Mouse (Mus musculus) CH12.LX (cell line): ENCODE measurements at regions not wholly inside any gene's neighbourhood (a gene's known extent, or its start where the extent isn't known, plus 50 kb on each side); places are given as distances from the start of the nearest gene placed in this dataset.

Experiments used
- DNase-seq: peaks from one replicate; pipeline ENCODE4 v3.0.0-alpha.2; 2013; ENCODE audit errors: extremely low read depth
- H3K27ac ChIP-seq: 2 replicates; pipeline ENCODE4 v1.5.1; 2012; ENCODE audit warnings: low read depth, mild to moderate bottlenecking, control low read depth, moderate library complexity; ENCODE audit not compliant: insufficient read depth
- H3K27me3 ChIP-seq: replicated peaks from 2 replicates; pipeline ENCODE3; 2012; ENCODE audit warnings: inconsistent platforms
- H3K36me3 ChIP-seq, 2 experiments: replicated peaks in 1 of 2; 2 replicates each; pipeline versions ENCODE3 to v1.6.1; 2012; ENCODE audit warnings: inconsistent platforms in 1 of 2, low read length in 1 of 2, mild to moderate bottlenecking in 1 of 2, mixed read lengths in 1 of 2, moderate library complexity in 1 of 2; ENCODE audit not compliant: control insufficient read depth in 1 of 2, insufficient read depth in 1 of 2
- H3K4me1 ChIP-seq, 2 experiments: 2 replicates each; pipeline ENCODE4 v1.6.1; 2012; ENCODE audit warnings: inconsistent platforms in 1 of 2, moderate library complexity in 1 of 2; ENCODE audit not compliant: insufficient read depth in 2 of 2, control insufficient read depth in 1 of 2
- H3K4me2 ChIP-seq: 2 replicates; pipeline ENCODE4 v1.6.1; 2012; ENCODE audit warnings: low read depth, mild to moderate bottlenecking, control low read depth; ENCODE audit not compliant: poor library complexity, insufficient read depth, severe bottlenecking
- H3K4me3 ChIP-seq, 3 experiments: fragments of 150-350 bp in 1 of 3; sonication (generic) in 1 of 3; replicated peaks in 1 of 3; 2 replicates each; pipeline versions ENCODE3 to v1.5.1; 2011 to 2012; ENCODE audit warnings: low read depth in 2 of 3, low read length in 2 of 3, mild to moderate bottlenecking in 2 of 3, moderate library complexity in 2 of 3, control low read depth in 1 of 3, improper control_type of control experiment in 1 of 3, inconsistent platforms in 1 of 3, mixed read lengths in 1 of 3; ENCODE audit not compliant: poor library complexity in 1 of 3
- H3K79me2 ChIP-seq: replicated peaks from 2 replicates; pipeline ENCODE4 v1.6.1; 2012; ENCODE audit warnings: mild to moderate bottlenecking, moderate library complexity; ENCODE audit not compliant: control insufficient read depth, poor library complexity, insufficient read depth, severe bottlenecking; ENCODE audit errors: extremely low read depth
- H3K9ac ChIP-seq: 2 replicates; pipeline ENCODE4 v1.6.1; 2012; ENCODE audit warnings: low read depth, mild to moderate bottlenecking, control low read depth, moderate library complexity; ENCODE audit not compliant: insufficient read depth
- H3K9me3 ChIP-seq: replicated peaks from 2 replicates; pipeline ENCODE3; 2012; ENCODE audit warnings: low read length, inconsistent platforms, mixed read lengths
- CHD1 ChIP-seq: IDR thresholded peaks from 2 replicates; pipeline ENCODE4 v1.6.1; 2012; ENCODE audit warnings: low read depth, low read length, improper control_type of control experiment, inconsistent platforms
- CHD2 ChIP-seq: IDR thresholded peaks from 2 replicates; pipeline ENCODE4 v1.6.1; 2011; ENCODE audit warnings: low read length, improper control_type of control experiment
- ETS1 ChIP-seq: conservative IDR thresholded peaks from 2 replicates; pipeline ENCODE4 v1.6.1; 2012; ENCODE audit warnings: low read depth, mild to moderate bottlenecking, inconsistent platforms, low read length, improper control_type of control experiment, moderate library complexity
- GABPA ChIP-seq: IDR thresholded peaks from 2 replicates; pipeline ENCODE4 v1.6.1; 2012; ENCODE audit warnings: low read depth, low read length, improper control_type of control experiment, inconsistent platforms; ENCODE audit not compliant: insufficient replicate concordance
- HCFC1 ChIP-seq: IDR thresholded peaks from 2 replicates; pipeline ENCODE4 v1.6.1; 2012; ENCODE audit warnings: low read depth, mild to moderate bottlenecking, inconsistent platforms, low read length, improper control_type of control experiment
- JUN ChIP-seq: IDR thresholded peaks from 2 replicates; pipeline ENCODE4 v1.6.1; 2011; ENCODE audit warnings: low read depth, mild to moderate bottlenecking, low read length, improper control_type of control experiment, moderate library complexity; ENCODE audit not compliant: insufficient read depth
- KAT2A ChIP-seq: IDR thresholded peaks from 2 replicates; pipeline ENCODE4 v1.6.1; 2012; ENCODE audit warnings: low read length, improper control_type of control experiment, inconsistent platforms; ENCODE audit not compliant: insufficient replicate concordance
- MAFK ChIP-seq: IDR thresholded peaks from 2 replicates; pipeline ENCODE4 v1.6.1; 2011; ENCODE audit warnings: low read length, improper control_type of control experiment; ENCODE audit not compliant: insufficient replicate concordance
- MAX ChIP-seq: IDR thresholded peaks from 2 replicates; pipeline ENCODE4 v1.6.1; 2011; ENCODE audit warnings: low read length, improper control_type of control experiment
- MAZ ChIP-seq: IDR thresholded peaks from 2 replicates; pipeline ENCODE4 v1.6.1; 2012; ENCODE audit warnings: low read depth, mild to moderate bottlenecking, inconsistent platforms, low read length, improper control_type of control experiment, moderate library complexity
- MXI1 ChIP-seq: IDR thresholded peaks from 2 replicates; pipeline ENCODE4 v1.6.1; 2011; ENCODE audit warnings: mild to moderate bottlenecking, low read depth, low read length, improper control_type of control experiment
- MYC ChIP-seq: IDR thresholded peaks from 2 replicates; pipeline ENCODE4 v1.6.1; 2011; ENCODE audit warnings: low read depth, mild to moderate bottlenecking, improper control_type of control experiment, low read length
- NELFE ChIP-seq: IDR thresholded peaks from 2 replicates; pipeline ENCODE4 v1.6.1; 2011; ENCODE audit warnings: low read depth, low read length, improper control_type of control experiment
- NRF1 ChIP-seq: IDR thresholded peaks from 2 replicates; pipeline ENCODE4 v1.6.1; 2014; ENCODE audit warnings: low read depth, mild to moderate bottlenecking, inconsistent platforms, low read length, improper control_type of control experiment, moderate library complexity
- PAX5 ChIP-seq: IDR thresholded peaks from 2 replicates; pipeline ENCODE4 v1.6.1; 2012; ENCODE audit warnings: low read length, inconsistent platforms, mixed read lengths
- POLR2A ChIP-seq: IDR thresholded peaks from 2 replicates; pipeline ENCODE4 v1.6.1; 2011; ENCODE audit warnings: low read depth, mild to moderate bottlenecking, improper control_type of control experiment, low read length
- POLR2AphosphoS2 ChIP-seq: IDR thresholded peaks from 2 replicates; pipeline ENCODE4 v1.6.1; 2011; ENCODE audit warnings: low read depth, low read length, improper control_type of control experiment
- RAD21 ChIP-seq: IDR thresholded peaks from 2 replicates; pipeline ENCODE4 v1.6.1; 2011; ENCODE audit warnings: low read depth, mild to moderate bottlenecking, low read length, improper control_type of control experiment, moderate library complexity
- RCOR1 ChIP-seq: conservative IDR thresholded peaks from 2 replicates; pipeline ENCODE4 v1.6.1; 2012; ENCODE audit warnings: low read depth, mild to moderate bottlenecking, inconsistent platforms, low read length, improper control_type of control experiment
- SIN3A ChIP-seq: IDR thresholded peaks from 2 replicates; pipeline ENCODE4 v1.6.1; 2012; ENCODE audit warnings: low read length, improper control_type of control experiment, inconsistent platforms
- SMC3 ChIP-seq: IDR thresholded peaks from 2 replicates; pipeline ENCODE4 v1.6.1; 2011; ENCODE audit warnings: low read depth, low read length, improper control_type of control experiment
- TCF12 ChIP-seq: IDR thresholded peaks from 2 replicates; pipeline ENCODE4 v1.6.1; 2014; ENCODE audit warnings: low read depth, mild to moderate bottlenecking, inconsistent platforms, low read length, improper control_type of control experiment
- UBTF ChIP-seq: IDR thresholded peaks from 2 replicates; pipeline ENCODE4 v1.6.1; 2012; ENCODE audit warnings: low read depth, mild to moderate bottlenecking, inconsistent platforms, low read length, improper control_type of control experiment, moderate library complexity
- USF1 ChIP-seq: IDR thresholded peaks from 2 replicates; pipeline ENCODE4 v1.6.1; 2014; ENCODE audit warnings: low read depth, mild to moderate bottlenecking, inconsistent platforms, low read length, improper control_type of control experiment
- USF2 ChIP-seq: conservative IDR thresholded peaks from 2 replicates; pipeline ENCODE4 v1.6.1; 2011; ENCODE audit warnings: low read depth, low read length, improper control_type of control experiment
- ZKSCAN1 ChIP-seq: IDR thresholded peaks from 2 replicates; pipeline ENCODE4 v1.6.1; 2012; ENCODE audit warnings: low read depth, inconsistent platforms, low read length, improper control_type of control experiment, borderline replicate concordance
- ZMIZ1 ChIP-seq: IDR thresholded peaks from 2 replicates; pipeline ENCODE4 v1.6.1; 2012; ENCODE audit warnings: low read depth, mild to moderate bottlenecking, inconsistent platforms, low read length, improper control_type of control experiment
- ZNF384 ChIP-seq: IDR thresholded peaks from 2 replicates; pipeline ENCODE4 v1.6.1; 2012; ENCODE audit warnings: low read depth, low read length, improper control_type of control experiment, inconsistent platforms
- dilution Hi-C: fragments of 300-500 bp; cut with MboI; formaldehyde crosslinking; loops from 2 replicates; pipeline ENCODE4 v1.14.3; 2020; ENCODE audit warnings: low sequenced_read_pairs; ENCODE audit not compliant: extremely low pct_unique_long_range_greater_than_20kb, extremely low pct_ligation_motif_present
- in situ Hi-C: fragments of 300-500 bp; cut with MboI; formaldehyde crosslinking; loops from 3 replicates; pipeline ENCODE4 v1.14.3; 2019; ENCODE audit warnings: low sequenced_read_pairs, low pct_ligation_motif_present, low pct_unique_long_range_greater_than_20kb, mixed read lengths

DNA sequence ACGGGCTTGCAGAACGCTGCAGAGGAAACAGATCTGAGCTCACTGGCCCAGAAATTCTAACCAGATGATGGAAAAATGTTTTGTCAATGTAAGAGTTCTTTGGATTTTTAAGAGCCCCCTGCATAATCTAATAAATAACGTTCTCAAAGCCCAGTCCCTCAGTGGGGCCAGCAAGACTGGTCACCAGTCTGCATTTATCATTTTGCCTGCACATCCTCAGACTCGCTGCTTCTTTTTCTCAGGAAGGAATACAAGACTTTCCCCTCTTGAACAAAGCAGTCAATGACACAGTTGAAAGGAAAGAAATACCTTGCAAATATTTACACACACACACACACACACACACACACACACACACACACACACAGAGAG is 65.9 kb upstream of the Gas1 start:
- Histone ChIP-seq H3K9me3 (peaks cover 64% of the 10 kb centered on the region), H3K4me2 (no peak overlapping the region), H3K4me1 (no peaks in the 10 kb centered on the region), H3K27ac (no peak overlapping the region), H3K9ac (no peak overlapping the region), H3K4me3 (no peak overlapping the region), H3K36me3 (no peaks in the 10 kb centered on the region), H3K79me2 (no peaks in the 10 kb centered on the region), H3K27me3 (no peaks in the 10 kb centered on the region)
- dilution Hi-C loops = no loop called here
- in situ Hi-C loops = no loop called here
- TF ChIP-seq MAX (no peak), MYC (no peak), NELFE (no peak), POLR2AphosphoS2 (no peak), CHD1 (no peak), USF2 (no peak), POLR2A (no peak), MAZ (no peak), UBTF (no peak), KAT2A (no peak), SIN3A (no peak), JUN (no peak), NRF1 (no peak), ZMIZ1 (no peak), RAD21 (no peak), SMC3 (no peak), MAFK (no peak), PAX5 (no peak), ETS1 (no peak)
- no peak for DNase-seq

GRCm38 (mm10) chr13:60255162-60255561 is 78.0 kb upstream of the Gas1 start:
- Histone ChIP-seq H3K27ac (no peak overlapping the region), H3K9me3 (peaks cover 80% of the 10 kb centered on the region), H3K27me3 (no peaks in the 10 kb centered on the region), H3K4me2 (no peak overlapping the region), H3K4me1 (no peaks in the 10 kb centered on the region), H3K79me2 (no peaks in the 10 kb centered on the region), H3K9ac (no peak overlapping the region), H3K36me3 (no peaks in the 10 kb centered on the region), H3K4me3 (no peak overlapping the region)
- in situ Hi-C loops (no loop called here), dilution Hi-C loops (no loop called here)
- no peak for DNase-seq
- TF ChIP-seq ETS1 = no peak
- TF ChIP-seq POLR2AphosphoS2 = no peak
- no peak for TF ChIP-seq ZKSCAN1
- no peak for TF ChIP-seq NRF1
- TF ChIP-seq CHD2 = no peak
- no peak for TF ChIP-seq RCOR1
- TF ChIP-seq HCFC1 = no peak
- no peak for TF ChIP-seq ZMIZ1
- no peak for TF ChIP-seq USF1
- TF ChIP-seq MXI1 = no peak
- no peak for TF ChIP-seq ZNF384
- no peak for TF ChIP-seq GABPA
- no peak for TF ChIP-seq TCF12
